Mouse (Mus musculus): ENCODE data around the gene Vmp1.
A peak's percentile ranks its signal among the peaks of the same experiment; 100 is the strongest.

Vmp1 gene

GRCm38 (mm10) chr11:86671041-86671675 lies 12.5 kb downstream of the Vmp1 start:
- DNase-seq (ENCODE audit: low spot score) = no peak

- DNase-seq (ENCODE audit: low spot score) = no peak
Measured at GRCm38 (mm10) chr11:86668169-86668568, 15.5 kb downstream of the Vmp1 start.

GRCm38 (mm10) chr11:86667553-86667952 lies 16.1 kb downstream of the Vmp1 start:
- no peak for DNase-seq (ENCODE audit: low spot score)

GRCm38 (mm10) chr11:86664406-86664805 lies 19.2 kb downstream of the Vmp1 start:
- DNase-seq (ENCODE audit: low spot score) = no peak

GRCm38 (mm10) chr11:86663977-86664376 lies 19.7 kb downstream of the Vmp1 start:
- no peak for DNase-seq (ENCODE audit: low spot score)

GRCm38 (mm10) chr11:86662986-86663895 lies 20.4 kb downstream of the Vmp1 start:
- no peak for DNase-seq (ENCODE audit: low spot score)

GRCm38 (mm10) chr11:86657863-86658262 lies 25.8 kb downstream of the Vmp1 start:
- DNase-seq (ENCODE audit: low spot score) = no peak

- no peak for DNase-seq (ENCODE audit: low spot score)
Measured at GRCm38 (mm10) chr11:86656849-86657567, 26.6 kb downstream of the Vmp1 start.

GRCm38 (mm10) chr11:86655671-86656070 lies 28.0 kb downstream of the Vmp1 start:
- no peak for DNase-seq (ENCODE audit: low spot score)

- no peak for DNase-seq (ENCODE audit: low spot score)
Measured at GRCm38 (mm10) chr11:86654096-86654495, 29.5 kb downstream of the Vmp1 start.

GRCm38 (mm10) chr11:86653446-86653845 lies 30.2 kb downstream of the Vmp1 start:
- no peak for DNase-seq (ENCODE audit: low spot score)

GRCm38 (mm10) chr11:86652578-86652979 lies 31.1 kb downstream of the Vmp1 start:
- no peak for DNase-seq (ENCODE audit: low spot score)

- no peak for DNase-seq (ENCODE audit: low spot score)
Measured at GRCm38 (mm10) chr11:86650676-86651075, 33.0 kb downstream of the Vmp1 start.

GRCm38 (mm10) chr11:86649542-86649941 lies 34.1 kb downstream of the Vmp1 start:
- no peak for DNase-seq (ENCODE audit: low spot score)

GRCm38 (mm10) chr11:86647706-86648447 lies 35.8 kb downstream of the Vmp1 start:
- no peak for DNase-seq (ENCODE audit: low spot score)

GRCm38 (mm10) chr11:86646885-86647459 lies 36.7 kb downstream of the Vmp1 start:
- no peak for DNase-seq (ENCODE audit: low spot score)

- DNase-seq (ENCODE audit: low spot score) = no peak
Measured at GRCm38 (mm10) chr11:86646136-86646834, 37.4 kb downstream of the Vmp1 start.

- no peak for DNase-seq (ENCODE audit: low spot score)
Measured at GRCm38 (mm10) chr11:86644553-86644952, 39.1 kb downstream of the Vmp1 start.

- DNase-seq (ENCODE audit: low spot score) = no peak
Measured at GRCm38 (mm10) chr11:86641714-86642113, 41.9 kb downstream of the Vmp1 start.

- no peak for DNase-seq (ENCODE audit: low spot score)
Measured at GRCm38 (mm10) chr11:86637697-86638096, 45.9 kb downstream of the Vmp1 start.

GRCm38 (mm10) chr11:86634396-86634795 lies 49.2 kb downstream of the Vmp1 start:
- DNase-seq (ENCODE audit: low spot score) = peak; percentile 50
